Mouse (Mus musculus) forebrain, embryonic 11.5 days (tissue): ENCODE data around the gene Cirbp. TPM values are rescaled to one million over a fixed set of nuclear protein-coding genes. Genes with fewer than 3 reads are reported as not detected.
"Not testable (repeated sequence)": the region's sequence is repeated elsewhere in the genome, so short reads cannot be mapped to it uniquely, and the experiment has no call there.

ENCODE experiments used
- ATAC-seq: fragments of 200-750 bp; cut with Nextera tagmentation; replicated peaks from 2 replicates; pipeline ENCODE4 v1.8.0; 2017; ENCODE audit warnings: moderate TSS enrichment; ENCODE audit not compliant: low FRiP score
- DNase-seq: peaks from one replicate; pipeline ENCODE4 v3.0.0-alpha.2; 2017; ENCODE audit warnings: low spot score
- H3K27ac ChIP-seq: fragments of 300-500 bp; sonication (generic); 2 replicates; pipeline ENCODE4 v1.5.1; 2014; ENCODE audit warnings: low read depth, low read length
- H3K27me3 ChIP-seq: fragments of 300-500 bp; sonication (generic); 2 replicates; pipeline ENCODE4 v1.6.1; 2014; ENCODE audit warnings: mild to moderate bottlenecking, low read length, mixed read lengths; ENCODE audit not compliant: control insufficient read depth, insufficient read depth
- H3K36me3 ChIP-seq: fragments of 300-500 bp; sonication (generic); 2 replicates; pipeline ENCODE4 v1.6.1; 2014; ENCODE audit warnings: mild to moderate bottlenecking, low read length, moderate library complexity, mixed read lengths; ENCODE audit not compliant: control insufficient read depth, insufficient read depth
- H3K4me1 ChIP-seq: fragments of 300-500 bp; sonication (generic); replicated peaks from 2 replicates; pipeline ENCODE4 v1.6.1; 2014; ENCODE audit warnings: low read length, mixed read lengths; ENCODE audit not compliant: control insufficient read depth, insufficient read depth
- H3K4me2 ChIP-seq: fragments of 300-500 bp; sonication (generic); 2 replicates; pipeline ENCODE4 v1.6.1; 2014; ENCODE audit warnings: low read depth, mild to moderate bottlenecking, low read length, moderate library complexity, mixed read lengths; ENCODE audit not compliant: severe bottlenecking
- H3K4me3 ChIP-seq: fragments of 300-500 bp; sonication (generic); 2 replicates; pipeline ENCODE4 v1.5.1; 2014; ENCODE audit warnings: low read depth, low read length
- H3K9ac ChIP-seq: fragments of 300-500 bp; sonication (generic); 2 replicates; pipeline ENCODE4 v1.6.1; 2014; ENCODE audit warnings: low read length
- H3K9me3 ChIP-seq: fragments of 300-500 bp; sonication (generic); 2 replicates; pipeline ENCODE4 v1.6.1; 2016; ENCODE audit warnings: low read length, mixed read lengths; ENCODE audit not compliant: control insufficient read depth
- WGBS: fragments of 180-500 bp; shearing (Covaris S2); extraction: QIAGEN DNeasy Blood & Tissue Kit; methylation state at CpG from one replicate; pipeline ENCODE4 v1.1.7; 2014; 5-methylcytosine and 5-hydroxymethylcytosine counted together
- polyA plus RNA-seq: library from polyadenylated mRNA; unstranded; fragments of >200 nt; fragmentation: Nextera tagmentation; extraction: Ambion mirVana; gene quantifications from 2 replicates; pipeline ENCODE4 v1.2.1, GENCODE M21; 2014

Gene Cirbp
- polyA plus RNA-seq, 1 experiment from 2014 or later = 83.4 TPM

DNA sequence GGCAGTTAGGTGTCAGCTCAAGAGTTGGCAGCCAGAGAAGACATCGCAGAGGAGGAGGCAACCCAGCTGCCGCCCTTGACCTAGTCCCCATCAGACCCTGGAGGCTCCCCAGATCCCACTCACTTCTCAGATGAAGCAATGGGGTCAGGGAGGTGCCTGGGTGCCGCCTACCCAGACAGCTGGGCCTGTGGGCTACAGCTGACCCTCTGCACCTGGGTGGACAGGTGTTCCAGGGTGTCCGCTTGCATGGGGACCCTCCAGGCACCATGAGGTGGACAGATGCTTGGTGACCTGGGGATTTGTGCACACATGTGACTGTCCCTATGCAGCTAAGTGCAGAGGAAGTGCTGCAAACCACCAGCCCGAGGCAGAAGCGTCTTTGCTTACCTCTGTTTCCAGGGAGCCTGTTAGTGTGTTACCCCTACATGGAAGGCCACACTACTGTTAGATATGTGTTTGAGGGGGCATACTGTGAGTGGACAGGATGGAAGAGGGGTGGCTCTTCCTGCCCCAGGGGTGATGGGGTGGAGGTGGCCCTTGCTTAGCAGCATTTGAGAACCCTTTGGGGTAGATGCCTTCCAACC lies 3.0 kb upstream of the Cirbp start:
- Histone ChIP-seq H3K27ac (no peak overlapping the region), H3K9ac (no peak overlapping the region)

DNA sequence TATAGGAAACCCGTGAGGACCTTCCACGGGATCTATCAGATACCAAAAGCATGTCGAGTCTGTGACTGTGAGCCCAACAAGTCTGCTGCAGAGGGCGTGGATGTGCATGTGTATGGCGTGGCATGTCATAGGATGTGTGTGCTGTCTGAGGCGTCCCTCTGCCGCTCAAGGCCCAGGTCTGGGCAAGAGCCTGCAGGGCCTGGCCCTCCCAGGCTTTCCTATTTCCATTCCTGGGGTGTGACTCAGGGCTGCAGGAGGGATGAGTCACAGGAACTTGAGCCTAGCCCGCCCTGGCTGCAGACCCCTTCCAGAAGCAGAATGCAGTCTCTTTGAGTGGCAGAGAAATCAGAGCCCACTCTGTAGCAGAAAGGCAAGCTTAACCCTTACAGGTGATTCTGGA lies 2.1 kb upstream of the Cirbp start:
- Histone ChIP-seq H3K27ac (no peak overlapping the region), H3K4me3 (no peak overlapping the region), H3K27me3 (no peaks in the 10 kb centered on the region), H3K36me3 (no peaks in the 10 kb centered on the region), H3K9ac (no peak overlapping the region; the same call in 1 of the 2 replicates), H3K4me1 (peaks cover 44% of the 10 kb centered on the region), H3K9me3 (no peaks in the 10 kb centered on the region), H3K4me2 (no peak overlapping the region)
- DNase-seq (peak; percentile 54), ATAC-seq (no peak)
- WGBS = 78% methylated on average over 8 of the region's 8 CpGs

More for the DNA sequence above, 3.0 kb upstream of the Cirbp start:
- Histone ChIP-seq H3K36me3 (no peaks in the 10 kb centered on the region), H3K4me2 (no peak overlapping the region), H3K9me3 (no peaks in the 10 kb centered on the region), H3K4me3 (no peak overlapping the region), H3K4me1 (peaks cover 50% of the 10 kb centered on the region), H3K27me3 (no peaks in the 10 kb centered on the region)
- no peak for ATAC-seq
- peak; percentile 59 for DNase-seq
- 72% methylated on average over 6 of the region's 6 CpGs for WGBS

DNA sequence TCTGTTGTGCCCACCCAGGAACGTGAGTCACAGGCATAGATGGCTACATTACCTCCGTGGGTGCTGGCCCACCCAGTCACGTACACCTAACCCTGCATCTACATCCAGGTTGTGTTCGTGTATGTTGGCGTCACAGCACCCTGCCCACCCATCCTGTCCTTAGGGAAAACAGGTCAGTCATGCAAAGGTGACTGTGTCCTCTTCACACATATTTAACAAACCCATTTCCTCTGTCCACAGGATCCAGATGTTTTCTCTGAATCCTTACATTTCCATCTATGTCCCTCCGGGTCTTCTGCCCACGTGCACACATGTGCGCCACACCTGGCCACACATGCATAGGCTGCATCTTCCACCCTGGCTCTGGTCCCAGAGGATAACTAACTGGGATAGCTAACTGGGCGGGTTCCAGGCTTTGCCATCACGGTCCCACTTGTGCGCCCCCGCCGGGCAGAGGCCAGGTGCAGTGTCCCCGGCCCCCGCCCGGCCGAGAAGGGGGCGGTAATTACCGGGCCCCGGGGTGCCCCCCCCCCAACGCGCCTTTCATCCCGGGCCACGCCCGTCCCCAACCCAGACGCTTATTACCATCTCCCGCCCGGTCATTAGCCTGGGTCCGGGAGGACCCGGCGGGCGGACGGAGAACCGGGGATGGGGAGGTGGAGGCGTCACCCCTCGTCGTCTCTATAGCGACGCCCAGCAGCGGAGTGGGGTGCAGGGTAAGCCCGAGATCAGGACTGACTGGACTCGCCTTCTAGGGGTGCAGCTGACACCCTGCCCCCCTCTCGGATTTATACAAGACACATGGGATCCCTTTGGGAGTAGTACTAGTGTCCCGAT lies 1.4 kb upstream of the Cirbp start:
- H3K9me3 ChIP-seq = no peaks in the 10 kb centered on the region
- ATAC-seq (no peak), DNase-seq (peak; percentile 50)
- H3K9ac ChIP-seq = peak overlapping the region; percentile 43
- peak overlapping the region; percentile 75 for H3K4me2 ChIP-seq
- no peaks in the 10 kb centered on the region for H3K36me3 ChIP-seq
- H3K4me3 ChIP-seq = peak overlapping the region; percentile 24
- peaks cover 43% of the 10 kb centered on the region for H3K4me1 ChIP-seq
- H3K27me3 ChIP-seq = no peaks in the 10 kb centered on the region
- H3K27ac ChIP-seq = peak overlapping the region; percentile 46; the same call in 1 of the 2 replicates
- 10% methylated on average over 44 of the region's 44 CpGs for WGBS

DNA sequence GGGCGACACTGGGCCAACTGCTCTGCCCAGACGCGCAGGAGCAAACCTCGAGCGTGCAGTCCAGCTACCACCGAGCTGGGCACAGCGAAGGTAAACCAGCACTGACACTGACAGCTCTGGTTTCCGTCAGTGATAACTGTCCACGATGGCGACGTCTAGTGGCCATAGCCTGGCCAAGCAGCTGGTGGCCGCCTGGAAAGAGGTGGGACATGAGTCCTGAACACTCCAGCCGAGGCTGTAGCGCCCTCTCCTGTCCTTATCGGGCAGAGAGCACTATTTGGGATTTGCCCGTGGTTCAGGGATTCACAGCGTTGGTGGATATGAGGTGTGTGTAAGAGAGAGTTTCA lies 814 bp upstream of the Cirbp start:
- ATAC-seq = peak; percentile 28
- H3K27me3 ChIP-seq = no peaks in the 10 kb centered on the region
- peak overlapping the region; percentile 46; the same call in 1 of the 2 replicates for H3K27ac ChIP-seq

DNA sequence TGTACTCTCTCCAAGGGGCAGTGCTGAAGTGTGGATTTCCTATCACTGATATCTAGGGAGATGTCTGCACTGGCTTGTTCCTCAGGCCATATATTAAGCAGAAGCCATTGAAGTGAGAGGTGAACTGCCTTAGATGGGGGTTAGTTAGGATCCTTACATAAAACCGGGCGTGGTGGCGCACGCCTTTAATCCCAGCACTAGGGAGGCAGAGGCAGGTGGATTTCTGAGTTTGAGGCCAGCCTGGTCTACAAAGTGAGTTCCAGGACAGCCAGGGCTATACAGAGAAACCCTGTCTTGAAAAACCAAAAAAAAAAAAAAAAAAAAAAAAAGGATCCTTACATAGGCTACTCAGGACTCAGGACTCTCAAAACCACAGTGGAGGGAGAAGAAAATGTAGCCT lies 351 bp downstream of the Cirbp start:
- not testable (repeated sequence) for H3K4me2 ChIP-seq

More for the DNA sequence above, 814 bp upstream of the Cirbp start:
- Histone ChIP-seq H3K9ac (peak overlapping the region; percentile 43), H3K4me1 (peaks cover 41% of the 10 kb centered on the region), H3K9me3 (no peaks in the 10 kb centered on the region), H3K4me3 (peak overlapping the region; percentile 24), H3K4me2 (peak overlapping the region; percentile 75), H3K36me3 (peaks cover 3% of the 10 kb centered on the region; the same call in 1 of the 2 replicates)
- DNase-seq = peak; percentile 96
- under 1% methylated on average over 17 of the region's 17 CpGs for WGBS

DNA sequence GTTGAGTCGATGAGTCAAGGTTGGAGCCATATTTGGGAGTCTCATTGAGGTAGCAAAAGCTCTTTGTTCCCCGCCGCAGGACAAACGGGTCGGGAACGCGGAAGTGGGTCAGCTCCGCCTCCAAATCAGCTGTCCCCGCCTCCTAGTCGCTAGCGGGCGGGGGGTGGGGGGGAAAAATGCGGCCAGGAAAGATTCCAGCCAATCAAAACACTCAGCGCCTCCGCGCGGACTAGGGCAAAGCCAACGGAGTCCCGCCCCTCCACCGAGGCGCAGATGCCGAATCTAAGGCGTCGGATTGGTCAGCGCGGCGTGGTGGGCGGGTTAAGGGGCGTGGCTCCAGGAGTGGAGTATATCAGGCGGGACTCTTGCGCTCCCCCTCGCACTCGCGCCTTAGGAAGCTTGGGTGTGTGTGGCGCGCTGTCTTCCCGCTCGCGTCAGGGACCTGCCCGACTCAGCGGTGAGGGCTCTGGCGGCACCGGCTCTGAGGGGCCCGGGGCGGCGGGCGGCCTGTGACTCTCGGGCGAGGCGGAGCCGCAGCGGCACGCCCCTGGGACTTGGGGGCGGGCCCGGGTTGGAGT lies 1.8 kb downstream of the Cirbp start:
- Histone ChIP-seq H3K9me3 (no peaks in the 10 kb centered on the region), H3K4me2 (peak overlapping the region; percentile 85), H3K4me3 (peak overlapping the region; percentile 95), H3K27ac (peak overlapping the region; percentile 99), H3K4me1 (peaks cover 31% of the 10 kb centered on the region), H3K36me3 (peaks cover 17% of the 10 kb centered on the region), H3K27me3 (no peaks in the 10 kb centered on the region), H3K9ac (peak overlapping the region; percentile 98)
- peak; percentile 99 for DNase-seq
- WGBS = under 1% methylated on average over 55 of the region's 55 CpGs
- ATAC-seq = peak; percentile 89

More for the DNA sequence above, 351 bp downstream of the Cirbp start:
- 0 out of 2 replicates have a peak overlapping the region, but pooled peaks have one; percentile 99 for H3K27ac ChIP-seq
- peaks cover 30% of the 10 kb centered on the region for H3K4me1 ChIP-seq
- ATAC-seq, H3K27me3 ChIP-seq, H3K9me3 ChIP-seq, H3K4me3 ChIP-seq, DNase-seq: not testable (repeated sequence)
- peak overlapping the region; percentile 14; the same call in 1 of the 2 replicates for H3K9ac ChIP-seq
- WGBS = 83% methylated on average over 4 of the region's 4 CpGs
- H3K36me3 ChIP-seq = peaks cover 12% of the 10 kb centered on the region

DNA sequence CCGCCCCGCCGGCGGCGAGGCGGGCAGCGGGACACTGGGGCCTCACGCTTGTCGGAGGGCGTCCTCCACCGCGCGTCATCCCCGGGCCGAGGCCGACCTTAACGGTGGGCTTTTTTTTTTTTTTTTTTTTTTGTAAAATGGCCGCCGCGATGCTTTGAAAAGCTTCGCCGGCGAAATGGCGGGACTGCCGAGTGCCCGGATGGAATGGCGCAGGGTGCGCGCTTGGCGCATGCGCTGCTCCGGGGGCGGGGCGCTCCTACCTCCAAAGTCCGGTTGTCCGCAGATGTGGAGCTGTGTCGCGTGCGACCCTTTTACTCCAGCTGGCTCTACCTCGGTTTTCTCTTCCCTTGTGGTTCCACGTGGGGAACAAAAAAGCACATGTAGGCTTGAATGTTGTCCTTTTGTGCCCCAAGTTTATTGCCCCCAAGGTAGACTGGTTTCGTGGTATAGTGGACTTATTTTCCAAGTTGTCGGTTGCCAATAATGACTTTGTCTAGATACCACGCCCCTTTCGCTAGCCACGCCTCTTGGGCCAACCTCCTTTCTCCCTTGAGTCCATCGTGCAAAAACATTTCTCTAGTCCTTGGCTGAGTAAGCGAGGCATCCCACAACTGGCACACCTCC lies 2.4 kb downstream of the Cirbp start:
- DNase-seq (peak; percentile 97), ATAC-seq (peak; percentile 45)
- Histone ChIP-seq H3K27ac (peak overlapping the region; percentile 99), H3K4me1 (peaks cover 31% of the 10 kb centered on the region), H3K4me3 (peak overlapping the region; percentile 95), H3K27me3 (no peaks in the 10 kb centered on the region), H3K9ac (peak overlapping the region; percentile 98), H3K36me3 (peaks cover 17% of the 10 kb centered on the region), H3K9me3 (no peaks in the 10 kb centered on the region), H3K4me2 (peak overlapping the region; percentile 85)
- under 1% methylated on average over 43 of the region's 48 CpGs for WGBS

DNA sequence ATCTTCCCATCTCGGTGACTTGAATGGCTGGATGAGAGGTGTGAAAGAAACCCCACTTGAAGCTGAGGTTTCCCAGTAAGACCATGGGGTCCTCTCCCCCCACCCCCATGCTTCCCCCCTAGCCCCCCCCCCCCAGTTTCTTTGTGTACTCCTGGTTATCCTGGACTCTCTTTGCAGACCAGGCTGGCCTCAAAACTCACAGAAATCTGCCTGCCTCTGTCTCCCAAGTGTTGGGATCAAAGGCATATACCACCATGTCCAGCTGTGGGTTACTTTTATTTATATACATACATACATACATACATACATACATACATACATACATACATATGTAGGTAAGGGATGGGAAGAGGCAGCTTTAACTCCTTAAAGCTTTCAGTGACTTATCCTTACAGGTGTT lies 3.3 kb downstream of the Cirbp start:
- H3K4me1 ChIP-seq = peaks cover 31% of the 10 kb centered on the region
- peak overlapping the region; percentile 98; the same call in 1 of the 2 replicates for H3K9ac ChIP-seq
- H3K27me3 ChIP-seq = no peaks in the 10 kb centered on the region
- WGBS = 78% methylated on average over 1 of the region's 1 CpGs
- ATAC-seq (no peak), DNase-seq (no peak)
- no peaks in the 10 kb centered on the region for H3K9me3 ChIP-seq
- H3K4me3 ChIP-seq = peak overlapping the region; percentile 95
- H3K27ac ChIP-seq = no peak overlapping the region
- peak overlapping the region; percentile 85 for H3K4me2 ChIP-seq
- H3K36me3 ChIP-seq = peaks cover 17% of the 10 kb centered on the region
